Mouse (Mus musculus): ENCODE measurements at regions not wholly inside any gene's neighbourhood (a gene's known extent, or its start where the extent isn't known, plus 50 kb on each side); places are given as distances from the start of the nearest gene placed in this dataset.

DNA sequence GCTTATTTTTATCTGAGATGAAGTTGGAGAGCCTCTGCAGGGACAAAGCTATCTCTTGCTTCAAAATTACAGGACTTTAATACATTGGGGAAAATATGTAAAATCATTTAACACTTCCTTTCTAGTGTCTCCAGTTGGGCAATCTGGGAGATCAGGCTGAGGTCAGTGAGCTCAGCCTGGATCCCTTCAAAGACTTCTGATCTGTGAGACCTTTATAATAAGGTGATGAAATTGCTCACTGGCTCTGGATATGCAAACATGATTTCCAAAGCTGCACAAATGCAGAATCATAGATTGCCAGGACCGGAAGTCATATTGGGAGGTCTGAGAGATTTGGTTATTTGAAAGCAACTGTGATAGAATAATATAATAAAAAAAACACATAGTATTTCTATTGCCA lies 76.7 kb downstream of the Mex3b start:
- H3K4me3 ChIP-seq (ENCODE audit: low read depth, low read length) = no peak overlapping the region
- H3K36me3 ChIP-seq (ENCODE audit: insufficient read depth, low read length) = no peaks in the 10 kb centered on the region
- no peaks in the 10 kb centered on the region for H3K27me3 ChIP-seq (replicated peaks; ENCODE audit: insufficient read depth, low read length)
- H3K4me2 ChIP-seq (replicated peaks; ENCODE audit: low read depth, low read length) = no peak overlapping the region
- H3K9me3 ChIP-seq (ENCODE audit: low read length) = no peaks in the 10 kb centered on the region
- no peak for ATAC-seq
- H3K9ac ChIP-seq (replicated peaks; ENCODE audit: low read depth) = no peak overlapping the region
- H3K27ac ChIP-seq (ENCODE audit: low read length) = no peak overlapping the region
- TF ChIP-seq EP300 (IDR thresholded peaks at IDR 0.05) = no peak
- no peak for TF ChIP-seq CTCF (IDR thresholded peaks at IDR 0.05)
- WGBS = 64% methylated on average over 1 of the region's 1 CpGs
- H3K4me1 ChIP-seq (ENCODE audit: insufficient read depth, low read depth, low read length) = no peaks in the 10 kb centered on the region
- DNase-seq (ENCODE audit: low spot score) = no peak

DNA sequence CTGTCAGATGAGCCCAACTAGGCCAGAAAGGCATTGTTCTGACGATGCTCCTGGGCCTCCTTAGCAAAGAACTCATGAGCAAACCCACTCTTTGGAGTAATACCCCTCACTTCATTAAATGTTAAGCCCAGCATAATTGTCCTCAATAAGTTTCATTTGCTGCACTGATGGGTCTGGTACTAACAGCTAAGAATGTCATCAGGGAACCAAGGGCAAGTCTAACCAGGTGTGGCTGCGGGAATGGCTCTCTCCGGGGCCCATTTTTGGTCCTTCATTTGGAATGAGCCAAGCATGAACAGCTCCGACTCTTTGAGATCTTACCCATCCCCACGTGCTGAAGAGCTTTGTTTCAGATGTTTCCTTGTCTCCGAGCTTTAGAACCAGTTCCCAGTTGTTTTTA lies 82.2 kb downstream of the Mex3b start:
- Histone ChIP-seq H3K27ac (ENCODE audit: low read length) (no peak overlapping the region), H3K27me3 (replicated peaks; ENCODE audit: insufficient read depth, low read length) (no peaks in the 10 kb centered on the region), H3K4me1 (ENCODE audit: insufficient read depth, low read depth, low read length) (no peaks in the 10 kb centered on the region), H3K9me3 (ENCODE audit: low read length) (no peaks in the 10 kb centered on the region), H3K36me3 (ENCODE audit: insufficient read depth, low read length) (no peaks in the 10 kb centered on the region), H3K9ac (replicated peaks; ENCODE audit: low read depth) (no peak overlapping the region), H3K4me3 (ENCODE audit: low read depth, low read length) (no peak overlapping the region), H3K4me2 (replicated peaks; ENCODE audit: low read depth, low read length) (no peak overlapping the region)
- WGBS = 79% methylated on average over 6 of the region's 6 CpGs
- TF ChIP-seq CTCF (IDR thresholded peaks at IDR 0.05) (no peak), EP300 (IDR thresholded peaks at IDR 0.05) (no peak)
- ATAC-seq (no peak), DNase-seq (ENCODE audit: low spot score) (no peak)

DNA sequence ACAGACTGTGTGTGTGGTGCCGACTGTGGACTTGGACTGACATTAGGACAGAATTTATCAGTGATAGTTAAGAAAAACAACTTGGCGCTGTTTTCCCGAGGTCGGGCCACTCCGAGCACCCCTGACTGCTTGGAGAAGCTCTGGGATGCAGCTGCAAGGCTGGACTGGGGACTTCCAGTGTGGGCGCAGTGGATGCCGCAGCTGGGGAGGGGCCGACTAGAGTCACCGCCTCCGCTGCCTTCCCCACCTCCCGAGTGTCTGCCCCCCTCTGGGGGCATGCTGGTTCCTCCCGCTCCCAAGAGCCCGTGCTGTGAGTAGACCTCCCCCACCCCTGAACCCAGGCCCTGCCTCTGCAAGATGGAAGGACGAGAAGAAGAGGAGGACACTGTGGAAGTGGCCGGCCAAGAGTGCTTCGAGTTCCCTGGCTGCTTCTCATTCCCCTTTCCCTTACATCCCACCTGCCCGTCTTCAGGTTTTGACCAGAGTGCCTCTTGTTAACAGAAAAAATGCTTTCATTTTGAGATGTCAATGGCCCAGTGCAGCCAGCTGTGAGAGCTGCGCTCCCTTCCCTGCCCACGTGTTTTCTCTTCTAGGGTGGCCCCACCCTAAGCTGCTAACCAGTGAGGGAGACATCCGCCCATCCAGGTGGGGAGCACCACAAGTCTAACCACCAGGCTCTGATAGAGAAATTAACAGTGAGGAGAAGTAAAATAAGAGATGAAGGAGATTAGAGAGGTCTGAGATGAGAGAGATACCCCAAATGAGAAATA lies 90.3 kb downstream of the Mex3b start:
- H3K4me3 ChIP-seq (ENCODE audit: low read depth, low read length) = no peak overlapping the region
- no peak overlapping the region for H3K9ac ChIP-seq (replicated peaks; ENCODE audit: low read depth)
- WGBS = 41% methylated on average over 20 of the region's 20 CpGs
- H3K9me3 ChIP-seq (ENCODE audit: low read length) = no peaks in the 10 kb centered on the region
- no peak overlapping the region; the same call in 1 of the 2 replicates for H3K4me2 ChIP-seq (replicated peaks; ENCODE audit: low read depth, low read length)
- no peak for TF ChIP-seq CTCF (IDR thresholded peaks at IDR 0.05)
- no peaks in the 10 kb centered on the region for H3K27me3 ChIP-seq (replicated peaks; ENCODE audit: insufficient read depth, low read length)
- H3K36me3 ChIP-seq (ENCODE audit: insufficient read depth, low read length) = no peaks in the 10 kb centered on the region
- DNase-seq (ENCODE audit: low spot score) = no peak
- H3K4me1 ChIP-seq (ENCODE audit: insufficient read depth, low read depth, low read length) = no peaks in the 10 kb centered on the region
- H3K27ac ChIP-seq (ENCODE audit: low read length) = no peak overlapping the region
- ATAC-seq = 0 out of 2 replicates have a peak, but pooled peaks have one; percentile 12

DNA sequence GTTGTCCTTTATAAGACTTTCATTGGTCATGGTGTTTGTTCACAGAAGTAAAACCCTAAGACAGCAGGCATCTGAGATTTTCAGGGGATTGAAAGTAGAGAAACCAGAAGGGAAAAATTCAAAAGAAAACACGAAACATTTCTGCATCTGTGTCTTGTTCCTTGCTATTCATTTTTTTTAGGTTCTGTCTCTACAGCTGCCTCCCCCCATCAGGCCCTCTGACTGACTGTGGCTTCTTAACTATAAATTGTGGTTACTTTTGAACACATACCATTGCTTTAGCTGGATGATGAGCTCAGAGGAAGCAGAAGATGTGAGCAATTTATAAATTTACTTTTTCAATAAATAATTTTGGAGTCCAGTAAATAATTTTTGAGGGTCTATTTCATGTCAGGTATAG lies 103.5 kb downstream of the Mex3b start:
- whole genome bisulfite sequencing = 78% methylated on average over 1 of the region's 1 CpGs
- TF ChIP-seq EP300 (IDR thresholded peaks at IDR 0.05) (no peak), CTCF (IDR thresholded peaks at IDR 0.05) (no peak)
- H3K27ac ChIP-seq (ENCODE audit: low read length) = no peak overlapping the region
- no peak overlapping the region for H3K9ac ChIP-seq (replicated peaks; ENCODE audit: low read depth)
- H3K9me3 ChIP-seq (ENCODE audit: low read length) = no peaks in the 10 kb centered on the region
- no peak overlapping the region for H3K4me3 ChIP-seq (ENCODE audit: low read depth, low read length)
- H3K27me3 ChIP-seq (replicated peaks; ENCODE audit: insufficient read depth, low read length) = no peaks in the 10 kb centered on the region
- no peaks in the 10 kb centered on the region for H3K4me1 ChIP-seq (ENCODE audit: insufficient read depth, low read depth, low read length)
- no peaks in the 10 kb centered on the region for H3K36me3 ChIP-seq (ENCODE audit: insufficient read depth, low read length)
- DNase-seq (ENCODE audit: low spot score) = no peak
- no peak overlapping the region for H3K4me2 ChIP-seq (replicated peaks; ENCODE audit: low read depth, low read length)
- no peak for ATAC-seq

DNA sequence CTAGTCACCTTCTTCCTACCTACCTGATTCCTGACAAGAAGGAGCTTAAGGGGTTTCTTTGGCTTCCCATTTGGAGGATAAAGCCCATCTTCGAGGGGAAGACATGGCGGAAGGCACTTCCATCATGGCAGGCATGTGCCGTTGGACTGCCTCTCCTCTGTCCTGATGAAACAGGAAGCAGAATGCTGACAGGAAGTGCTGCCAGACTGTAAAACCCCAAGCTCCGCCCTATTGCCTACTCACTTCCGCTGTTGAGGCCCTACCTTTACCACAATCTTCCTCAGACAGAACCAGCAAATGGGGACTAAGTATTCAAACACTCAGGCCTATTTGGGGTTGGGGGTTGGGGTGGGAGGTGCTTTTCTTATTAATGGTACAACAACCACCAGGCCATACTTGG lies 104.1 kb downstream of the Mex3b start:
- no peak overlapping the region for H3K9ac ChIP-seq (replicated peaks; ENCODE audit: low read depth)
- no peaks in the 10 kb centered on the region for H3K36me3 ChIP-seq (ENCODE audit: insufficient read depth, low read length)
- WGBS = 77% methylated on average over 5 of the region's 5 CpGs
- no peak for TF ChIP-seq CTCF (IDR thresholded peaks at IDR 0.05)
- TF ChIP-seq EP300 (IDR thresholded peaks at IDR 0.05) = no peak
- H3K9me3 ChIP-seq (ENCODE audit: low read length) = no peaks in the 10 kb centered on the region
- no peak overlapping the region for H3K27ac ChIP-seq (ENCODE audit: low read length)
- DNase-seq (ENCODE audit: low spot score) (no peak), ATAC-seq (no peak)
- H3K4me1 ChIP-seq (ENCODE audit: insufficient read depth, low read depth, low read length) = no peaks in the 10 kb centered on the region
- no peaks in the 10 kb centered on the region for H3K27me3 ChIP-seq (replicated peaks; ENCODE audit: insufficient read depth, low read length)
- H3K4me3 ChIP-seq (ENCODE audit: low read depth, low read length) = no peak overlapping the region
- H3K4me2 ChIP-seq (replicated peaks; ENCODE audit: low read depth, low read length) = no peak overlapping the region

DNA sequence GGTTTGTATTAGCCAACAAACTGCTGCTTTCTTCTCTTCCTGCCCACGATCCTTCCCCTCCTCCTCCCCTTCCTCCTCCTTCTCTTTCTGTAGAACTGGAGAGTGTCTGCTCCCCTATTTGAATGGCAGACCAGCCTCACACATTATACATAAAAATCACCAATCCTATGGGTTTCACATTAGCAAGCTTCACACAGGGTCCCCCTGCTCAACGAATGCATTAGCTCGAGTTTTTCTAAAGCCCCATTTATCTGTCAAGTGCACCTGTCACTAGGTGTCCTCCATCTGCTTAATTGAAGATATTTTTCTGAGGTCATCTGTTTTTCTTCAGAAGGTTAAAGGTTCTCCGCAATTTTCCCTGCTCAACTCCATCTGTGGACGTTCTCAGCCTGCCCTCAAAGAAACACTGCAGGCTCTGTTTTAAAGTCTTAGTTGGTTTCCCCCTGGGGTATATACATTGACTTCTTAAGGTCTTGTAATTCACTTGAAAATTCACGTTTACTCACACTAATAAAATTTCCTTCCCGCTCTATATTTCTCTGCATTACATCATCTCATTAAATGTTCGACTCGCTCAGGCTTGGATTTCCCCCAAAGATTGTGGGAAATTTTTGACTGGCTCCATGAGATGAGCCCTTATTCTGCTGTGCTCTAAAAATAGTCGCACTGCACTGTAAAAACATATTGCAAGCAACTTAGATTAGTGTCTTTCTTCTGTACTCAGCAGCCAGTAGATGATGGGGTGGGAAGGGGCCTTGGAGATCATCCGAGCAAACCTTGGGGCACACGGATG lies 105.3 kb downstream of the Mex3b start:
- Histone ChIP-seq H3K4me2 (replicated peaks; ENCODE audit: low read depth, low read length) (no peak overlapping the region), H3K27ac (ENCODE audit: low read length) (no peak overlapping the region), H3K9me3 (ENCODE audit: low read length) (no peaks in the 10 kb centered on the region), H3K4me1 (ENCODE audit: insufficient read depth, low read depth, low read length) (no peaks in the 10 kb centered on the region), H3K9ac (replicated peaks; ENCODE audit: low read depth) (no peak overlapping the region), H3K27me3 (replicated peaks; ENCODE audit: insufficient read depth, low read length) (no peaks in the 10 kb centered on the region), H3K4me3 (ENCODE audit: low read depth, low read length) (no peak overlapping the region), H3K36me3 (ENCODE audit: insufficient read depth, low read length) (no peaks in the 10 kb centered on the region)
- TF ChIP-seq EP300 (IDR thresholded peaks at IDR 0.05) = no peak
- TF ChIP-seq CTCF (IDR thresholded peaks at IDR 0.05) = no peak
- no peak for ATAC-seq
- 54% methylated on average over 12 of the region's 12 CpGs for WGBS
- DNase-seq (ENCODE audit: low spot score) = no peak
